Mouse (Mus musculus): Measurements from ENCODE around the gene 2810408A11Rik. TPM values are rescaled to one million over a fixed set of nuclear protein-coding genes. Genes with fewer than 3 reads are reported as not detected.

Gene 2810408A11Rik
- polyA plus RNA-seq, 1 experiment from 2014 or later = 19.9 TPM

GRCm38 (mm10) chr11:69850754-69851153, 50.0 kb downstream of the 2810408A11Rik start:
- Histone ChIP-seq H3K36me3 (peaks cover 35% of the 10 kb centered on the region), H3K27ac (replicated peaks) (no peak overlapping the region), H3K4me3 (no peak overlapping the region), H3K9ac (replicated peaks) (no peak overlapping the region), H3K9me3 (no peaks in the 10 kb centered on the region), H3K4me2 (replicated peaks) (no peak overlapping the region), H3K4me1 (peaks cover 29% of the 10 kb centered on the region), H3K27me3 (no peaks in the 10 kb centered on the region)
- WGBS = 66% methylated on average over 8 of the region's 8 CpGs
- ATAC-seq (replicated peaks) = no peak

GRCm38 (mm10) chr11:69849884-69850283, 50.9 kb downstream of the 2810408A11Rik start:
- 94% methylated on average over 15 of the region's 15 CpGs for whole genome bisulfite sequencing
- Histone ChIP-seq H3K4me3 (no peak overlapping the region), H3K4me1 (peaks cover 31% of the 10 kb centered on the region), H3K9ac (replicated peaks) (no peak overlapping the region), H3K27ac (replicated peaks) (no peak overlapping the region), H3K36me3 (peaks cover 35% of the 10 kb centered on the region), H3K4me2 (replicated peaks) (no peak overlapping the region), H3K27me3 (no peaks in the 10 kb centered on the region), H3K9me3 (no peaks in the 10 kb centered on the region)
- ATAC-seq (replicated peaks) = no peak

GRCm38 (mm10) chr11:69849128-69849527, 51.7 kb downstream of the 2810408A11Rik start:
- Histone ChIP-seq H3K27me3 (no peaks in the 10 kb centered on the region), H3K4me1 (peaks cover 31% of the 10 kb centered on the region), H3K9me3 (no peaks in the 10 kb centered on the region), H3K4me2 (replicated peaks) (no peak overlapping the region), H3K36me3 (peaks cover 35% of the 10 kb centered on the region), H3K4me3 (no peak overlapping the region), H3K27ac (replicated peaks) (no peak overlapping the region), H3K9ac (replicated peaks) (no peak overlapping the region)
- no peak for ATAC-seq (replicated peaks)
- 92% methylated on average over 9 of the region's 9 CpGs for WGBS

- Histone ChIP-seq H3K4me2 (replicated peaks) (peak overlapping the region; percentile 86), H3K9ac (replicated peaks) (no peak overlapping the region; the same call in 1 of the 2 replicates), H3K4me3 (peak overlapping the region; percentile 58), H3K9me3 (no peaks in the 10 kb centered on the region), H3K27ac (replicated peaks) (no peak overlapping the region), H3K36me3 (peaks cover 35% of the 10 kb centered on the region), H3K4me1 (peaks cover 31% of the 10 kb centered on the region), H3K27me3 (no peaks in the 10 kb centered on the region)
- no peak for ATAC-seq (replicated peaks)
- whole genome bisulfite sequencing = 97% methylated on average over 6 of the region's 6 CpGs
Observed at GRCm38 (mm10) chr11:69848021-69848420, 52.8 kb downstream of the 2810408A11Rik start.

Small RNAs within 50 kb of the gene (microRNA-seq; reads per million reads assigned to microRNA genes)
- gene Mir6924 = not detected

Other genes with a start within 250 kb of the 2810408A11Rik start
- gene Sox15, start 245.7 kb downstream of the 2810408A11Rik start, polyA plus RNA-seq (2015; fragmentation: Nextera tagmentation; extraction: Ambion mirVana) = not detected in 2 replicates
- gene Mpdu1, start 238.3 kb downstream of the 2810408A11Rik start, polyA plus RNA-seq (2015; fragmentation: Nextera tagmentation; extraction: Ambion mirVana) = 89.1 and 91.0 TPM in 2 replicates
- 6.7 and 7.7 TPM in 2 replicates for gene Cd68, start 234.8 kb downstream of the 2810408A11Rik start, polyA plus RNA-seq (2015; fragmentation: Nextera tagmentation; extraction: Ambion mirVana)
- gene Eif4a1, start 228.6 kb downstream of the 2810408A11Rik start, polyA plus RNA-seq (2015; fragmentation: Nextera tagmentation; extraction: Ambion mirVana) = 547 and 583 TPM in 2 replicates
- 89.2 and 102 TPM in 2 replicates for gene Senp3, start 218.9 kb downstream of the 2810408A11Rik start, polyA plus RNA-seq (2015; fragmentation: Nextera tagmentation; extraction: Ambion mirVana)
- gene Tnfsf13, start 215.2 kb downstream of the 2810408A11Rik start, polyA plus RNA-seq (2015; fragmentation: Nextera tagmentation; extraction: Ambion mirVana) = 0.38 TPM in 1 of 2 replicates, not detected in the other
- 1.6 TPM in 2 replicates for gene Tnfsf12, start 205.1 kb downstream of the 2810408A11Rik start, polyA plus RNA-seq (2015; fragmentation: Nextera tagmentation; extraction: Ambion mirVana)
- 1.0 and 1.1 TPM in 2 replicates for gene Tnfsfm13, start 204.9 kb downstream of the 2810408A11Rik start, polyA plus RNA-seq (2015; fragmentation: Nextera tagmentation; extraction: Ambion mirVana)
- 17.5 and 19.2 TPM in 2 replicates for gene Polr2a, start 142.3 kb downstream of the 2810408A11Rik start, polyA plus RNA-seq (2015; fragmentation: Nextera tagmentation; extraction: Ambion mirVana)
- gene Slc35g3, start 139.0 kb downstream of the 2810408A11Rik start, polyA plus RNA-seq (2015; fragmentation: Nextera tagmentation; extraction: Ambion mirVana) = 0.28 and 0.56 TPM in 2 replicates
- 2.8 and 3.2 TPM in 2 replicates for gene Zbtb4, start 135.1 kb downstream of the 2810408A11Rik start, polyA plus RNA-seq (2015; fragmentation: Nextera tagmentation; extraction: Ambion mirVana)
- gene Chrnb1, start 105.0 kb downstream of the 2810408A11Rik start, polyA plus RNA-seq (2015; fragmentation: Nextera tagmentation; extraction: Ambion mirVana) = 1.2 and 1.4 TPM in 2 replicates
- 6.2 and 6.7 TPM in 2 replicates for gene Fgf11, start 99.1 kb downstream of the 2810408A11Rik start, polyA plus RNA-seq (2015; fragmentation: Nextera tagmentation; extraction: Ambion mirVana)
- 0.61 and 0.98 TPM in 2 replicates for gene Tmem102, start 95.4 kb downstream of the 2810408A11Rik start, polyA plus RNA-seq (2015; fragmentation: Nextera tagmentation; extraction: Ambion mirVana)
- not detected in 2 replicates for gene Gm39566, start 85.7 kb downstream of the 2810408A11Rik start, polyA plus RNA-seq (2015; fragmentation: Nextera tagmentation; extraction: Ambion mirVana)
- not detected in 2 replicates for gene Spem2, start 82.5 kb downstream of the 2810408A11Rik start, polyA plus RNA-seq (2015; fragmentation: Nextera tagmentation; extraction: Ambion mirVana)
- 0.33 and 0.36 TPM in 2 replicates for gene Spem1, start 78.8 kb downstream of the 2810408A11Rik start, polyA plus RNA-seq (2015; fragmentation: Nextera tagmentation; extraction: Ambion mirVana)
- gene Nlgn2, start 63.2 kb downstream of the 2810408A11Rik start, polyA plus RNA-seq (2015; fragmentation: Nextera tagmentation; extraction: Ambion mirVana) = 20.9 and 21.3 TPM in 2 replicates
- gene Tmem256, start 62.5 kb downstream of the 2810408A11Rik start, polyA plus RNA-seq (2015; fragmentation: Nextera tagmentation; extraction: Ambion mirVana) = 333 and 335 TPM in 2 replicates
- 51.0 and 51.2 TPM in 2 replicates for gene Plscr3, start 54.6 kb downstream of the 2810408A11Rik start, polyA plus RNA-seq (2015; fragmentation: Nextera tagmentation; extraction: Ambion mirVana)
- 0.27 and 0.36 TPM in 2 replicates for gene Tnk1, start 42.3 kb downstream of the 2810408A11Rik start, polyA plus RNA-seq (2015; fragmentation: Nextera tagmentation; extraction: Ambion mirVana)
- gene Tmem95, start 23.0 kb downstream of the 2810408A11Rik start, polyA plus RNA-seq (2015; fragmentation: Nextera tagmentation; extraction: Ambion mirVana) = not detected in 2 replicates
- gene Kctd11, start 19.6 kb downstream of the 2810408A11Rik start, polyA plus RNA-seq (2015; fragmentation: Nextera tagmentation; extraction: Ambion mirVana) = 1.2 and 1.3 TPM in 2 replicates
- 0.48 and 0.51 TPM in 2 replicates for gene Acap1, start 5.4 kb downstream of the 2810408A11Rik start, polyA plus RNA-seq (2015; fragmentation: Nextera tagmentation; extraction: Ambion mirVana)
- gene Neurl4, start 85 bp upstream of the 2810408A11Rik start, polyA plus RNA-seq (2015; fragmentation: Nextera tagmentation; extraction: Ambion mirVana) = 18.5 and 23.0 TPM in 2 replicates
- 79.6 and 92.2 TPM in 2 replicates for gene Gps2, start 12.9 kb upstream of the 2810408A11Rik start, polyA plus RNA-seq (2015; fragmentation: Nextera tagmentation; extraction: Ambion mirVana)
- 1,167 and 1,257 TPM in 2 replicates for gene Eif5a, start 21.0 kb upstream of the 2810408A11Rik start, polyA plus RNA-seq (2015; fragmentation: Nextera tagmentation; extraction: Ambion mirVana)
- 5.6 and 5.8 TPM in 2 replicates for gene Ybx2, start 34.8 kb upstream of the 2810408A11Rik start, polyA plus RNA-seq (2015; fragmentation: Nextera tagmentation; extraction: Ambion mirVana)
- 6.4 and 7.5 TPM in 2 replicates for gene Slc2a4, start 47.2 kb upstream of the 2810408A11Rik start, polyA plus RNA-seq (2015; fragmentation: Nextera tagmentation; extraction: Ambion mirVana)
- 0.28 and 0.56 TPM in 2 replicates for gene Cldn7, start 63.8 kb upstream of the 2810408A11Rik start, polyA plus RNA-seq (2015; fragmentation: Nextera tagmentation; extraction: Ambion mirVana)
- 18.4 and 20.8 TPM in 2 replicates for gene Ctdnep1, start 80.2 kb upstream of the 2810408A11Rik start, polyA plus RNA-seq (2015; fragmentation: Nextera tagmentation; extraction: Ambion mirVana)
- gene Elp5, start 81.5 kb upstream of the 2810408A11Rik start, polyA plus RNA-seq (2015; fragmentation: Nextera tagmentation; extraction: Ambion mirVana) = 170 and 171 TPM in 2 replicates
- 610 and 626 TPM in 2 replicates for gene Gabarap, start 90.2 kb upstream of the 2810408A11Rik start, polyA plus RNA-seq (2015; fragmentation: Nextera tagmentation; extraction: Ambion mirVana)
- 71.5 and 75.6 TPM in 2 replicates for gene Phf23, start 94.8 kb upstream of the 2810408A11Rik start, polyA plus RNA-seq (2015; fragmentation: Nextera tagmentation; extraction: Ambion mirVana)
- 35.3 and 37.5 TPM in 2 replicates for gene Dvl2, start 99.6 kb upstream of the 2810408A11Rik start, polyA plus RNA-seq (2015; fragmentation: Nextera tagmentation; extraction: Ambion mirVana)
- 57.0 and 60.7 TPM in 2 replicates for gene Acadvl, start 114.4 kb upstream of the 2810408A11Rik start, polyA plus RNA-seq (2015; fragmentation: Nextera tagmentation; extraction: Ambion mirVana)
- 27.8 and 29.8 TPM in 2 replicates for gene Dlg4, start 116.0 kb upstream of the 2810408A11Rik start, polyA plus RNA-seq (2015; fragmentation: Nextera tagmentation; extraction: Ambion mirVana)
- gene Asgr1, start 153.1 kb upstream of the 2810408A11Rik start, polyA plus RNA-seq (2015; fragmentation: Nextera tagmentation; extraction: Ambion mirVana) = 1.8 and 2.0 TPM in 2 replicates
- not detected in 2 replicates for gene Asgr2, start 191.7 kb upstream of the 2810408A11Rik start, polyA plus RNA-seq (2015; fragmentation: Nextera tagmentation; extraction: Ambion mirVana)
- gene Mgl2, start 229.3 kb upstream of the 2810408A11Rik start, polyA plus RNA-seq (2015; fragmentation: Nextera tagmentation; extraction: Ambion mirVana) = 0.56 and 0.64 TPM in 2 replicates

Data from forebrain, embryonic 15.5 days (tissue).